Mouse (Mus musculus) kidney, embryonic 15.5 days (tissue): ENCODE results near the gene Dennd1b. TPM values are rescaled to one million over a fixed set of nuclear protein-coding genes. Genes with fewer than 3 reads are reported as not detected.

Source experiments
- ATAC-seq: fragments of 200-750 bp; cut with Nextera tagmentation; replicated peaks from 2 replicates; pipeline ENCODE4 v1.8.0; 2017; ENCODE audit warnings: moderate TSS enrichment; ENCODE audit not compliant: low FRiP score
- H3K27ac ChIP-seq: fragments of 300-500 bp; sonication (generic); 2 replicates; pipeline ENCODE4 v1.5.1; 2015; ENCODE audit warnings: mild to moderate bottlenecking, inconsistent platforms
- H3K27me3 ChIP-seq: fragments of 300-500 bp; sonication (generic); 2 replicates; pipeline ENCODE4 v1.6.1; 2015; ENCODE audit warnings: inconsistent platforms
- H3K36me3 ChIP-seq: fragments of 300-500 bp; sonication (generic); 2 replicates; pipeline ENCODE4 v1.6.1; 2015; ENCODE audit warnings: inconsistent platforms
- H3K4me1 ChIP-seq: fragments of 300-500 bp; sonication (generic); 2 replicates; pipeline ENCODE4 v1.6.1; 2015; ENCODE audit warnings: inconsistent platforms
- H3K4me2 ChIP-seq: fragments of 300-500 bp; sonication (generic); 2 replicates; pipeline ENCODE4 v1.6.1; 2015; ENCODE audit warnings: moderate library complexity, mild to moderate bottlenecking, inconsistent platforms
- H3K4me3 ChIP-seq: fragments of 300-500 bp; sonication (generic); replicated peaks from 2 replicates; pipeline ENCODE4 v1.5.1; 2015; ENCODE audit warnings: mild to moderate bottlenecking, inconsistent platforms
- H3K9ac ChIP-seq: fragments of 300-500 bp; sonication (generic); 2 replicates; pipeline ENCODE4 v1.6.1; 2015; ENCODE audit warnings: mild to moderate bottlenecking, inconsistent platforms
- H3K9me3 ChIP-seq: fragments of 300-500 bp; sonication (generic); replicated peaks from 2 replicates; pipeline ENCODE4 v1.6.1; 2016; ENCODE audit warnings: inconsistent platforms
- WGBS: fragments of 180-500 bp; shearing (Covaris S2); methylation state at CpG from one replicate; pipeline ENCODE4 v1.1.7; 2015; ENCODE audit warnings: mixed read lengths; 5-methylcytosine and 5-hydroxymethylcytosine counted together
- polyA plus RNA-seq: library from polyadenylated mRNA; unstranded; fragments of >200 nt; fragmentation: Nextera tagmentation; extraction: Ambion mirVana; gene quantifications from 2 replicates; pipeline ENCODE4 v1.2.1, GENCODE M21; 2015

The Dennd1b gene
- polyA plus RNA-seq, 1 experiment from 2014 or later = 8.2 TPM

DNA sequence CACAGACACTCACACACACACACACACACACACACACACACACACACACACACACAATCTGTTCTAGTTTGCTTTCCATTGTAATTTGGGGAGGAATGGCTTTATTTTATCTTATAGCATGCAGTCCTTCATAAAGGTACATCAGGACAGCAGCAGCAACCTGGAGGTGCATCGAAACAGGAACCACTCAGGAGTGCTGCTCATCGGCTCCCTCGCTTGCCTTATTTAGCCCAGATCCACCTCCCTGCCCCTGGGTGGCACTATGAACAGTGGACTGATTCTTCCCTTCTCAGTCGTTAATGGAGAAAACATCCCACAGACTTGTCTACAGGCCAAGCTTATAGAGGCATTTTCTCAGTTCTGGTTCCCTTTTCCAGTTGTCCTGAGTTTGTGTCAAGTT, 71.9 kb downstream of the Dennd1b start:
- no peak overlapping the region for H3K4me3 ChIP-seq
- no peak overlapping the region for H3K9ac ChIP-seq
- H3K4me1 ChIP-seq = no peaks in the 10 kb centered on the region
- H3K9me3 ChIP-seq = no peaks in the 10 kb centered on the region
- 82% methylated on average over 4 of the region's 4 CpGs for WGBS
- ATAC-seq = no peak; the same call in 1 of the 2 replicates
- no peaks in the 10 kb centered on the region for H3K36me3 ChIP-seq
- no peak overlapping the region for H3K27ac ChIP-seq
- no peak overlapping the region for H3K4me2 ChIP-seq
- H3K27me3 ChIP-seq = no peaks in the 10 kb centered on the region

DNA sequence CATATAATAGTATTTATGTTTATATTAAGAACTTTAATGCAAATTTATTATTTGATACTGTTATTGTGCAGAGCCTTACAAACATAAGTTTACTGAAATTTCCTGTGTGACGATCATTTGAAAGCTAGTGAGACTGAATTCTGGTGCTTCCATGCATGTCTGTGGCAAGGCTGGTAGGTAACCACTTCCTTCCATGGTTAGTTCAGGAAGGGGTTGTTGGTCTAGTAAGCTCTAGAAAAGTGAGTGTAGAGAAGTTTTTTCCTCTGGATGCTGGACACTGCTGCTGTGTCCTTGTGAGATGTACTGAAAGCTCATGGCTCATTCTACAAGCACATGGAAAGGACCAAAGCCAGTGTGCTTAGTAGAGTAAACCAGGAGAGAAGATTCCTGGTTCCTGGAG, 73.1 kb downstream of the Dennd1b start:
- Histone ChIP-seq H3K4me2 (no peak overlapping the region), H3K27me3 (no peaks in the 10 kb centered on the region), H3K9me3 (no peaks in the 10 kb centered on the region), H3K4me1 (no peaks in the 10 kb centered on the region), H3K4me3 (no peak overlapping the region), H3K36me3 (no peaks in the 10 kb centered on the region), H3K9ac (no peak overlapping the region), H3K27ac (no peak overlapping the region)
- ATAC-seq = no peak
- WGBS = 85% methylated on average over 1 of the region's 1 CpGs

- H3K9ac ChIP-seq = no peak overlapping the region
- H3K27ac ChIP-seq = no peak overlapping the region
- H3K4me3 ChIP-seq = no peak overlapping the region
- no peaks in the 10 kb centered on the region for H3K4me1 ChIP-seq
- WGBS = 72% methylated on average over 7 of the region's 7 CpGs
- H3K27me3 ChIP-seq = no peaks in the 10 kb centered on the region
- H3K9me3 ChIP-seq = no peaks in the 10 kb centered on the region
- H3K4me2 ChIP-seq = no peak overlapping the region
- no peaks in the 10 kb centered on the region for H3K36me3 ChIP-seq
- ATAC-seq = no peak
Observed at GRCm38 (mm10) chr1:139036768-139037507, 73.7 kb downstream of the Dennd1b start.

DNA sequence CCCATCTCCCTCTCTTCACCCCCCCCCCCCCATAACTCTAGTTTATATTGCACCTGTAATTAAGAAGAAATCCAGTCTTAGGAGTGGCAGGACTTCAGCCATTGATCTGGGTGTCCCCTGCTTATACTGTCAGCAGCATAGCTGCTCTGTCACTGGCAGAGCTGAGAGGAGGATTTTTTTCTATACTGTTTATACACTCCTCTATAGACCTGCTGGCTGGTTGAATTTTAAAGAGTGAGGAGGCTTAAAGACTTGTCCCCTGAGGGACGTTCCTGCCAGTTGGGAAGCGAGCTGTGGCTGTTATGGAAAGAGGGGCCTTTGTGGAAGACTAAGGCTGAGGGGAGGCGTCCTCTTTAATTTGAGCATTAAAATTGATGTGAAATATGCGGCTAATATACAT, 74.8 kb downstream of the Dennd1b start:
- H3K36me3 ChIP-seq = no peaks in the 10 kb centered on the region
- no peak for ATAC-seq
- WGBS = 61% methylated on average over 4 of the region's 4 CpGs
- no peaks in the 10 kb centered on the region for H3K4me1 ChIP-seq
- no peak overlapping the region for H3K27ac ChIP-seq
- no peaks in the 10 kb centered on the region for H3K27me3 ChIP-seq
- no peak overlapping the region for H3K9ac ChIP-seq
- H3K9me3 ChIP-seq = no peaks in the 10 kb centered on the region
- no peak overlapping the region for H3K4me2 ChIP-seq
- no peak overlapping the region for H3K4me3 ChIP-seq

DNA sequence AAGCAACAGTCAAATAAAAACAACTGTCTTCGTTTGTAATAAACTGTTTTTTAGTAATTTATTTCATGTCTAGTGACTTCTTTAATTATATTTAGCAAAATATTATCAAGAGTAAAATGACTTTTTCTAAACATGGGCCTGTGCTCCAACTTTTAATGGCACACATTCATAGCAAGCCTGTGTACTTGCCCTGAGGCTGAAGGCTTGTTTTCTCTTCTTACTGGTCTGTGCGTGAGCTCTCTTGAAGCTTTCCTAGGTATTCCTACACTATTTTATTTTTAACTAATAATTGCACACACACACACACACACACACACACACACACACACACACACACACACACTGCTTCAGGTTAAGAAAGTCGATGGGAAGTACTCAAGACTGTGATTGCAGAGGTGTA, 75.4 kb downstream of the Dennd1b start:
- ATAC-seq = no peak
- H3K9ac ChIP-seq = no peak overlapping the region
- 63% methylated on average over 3 of the region's 3 CpGs for WGBS

DNA sequence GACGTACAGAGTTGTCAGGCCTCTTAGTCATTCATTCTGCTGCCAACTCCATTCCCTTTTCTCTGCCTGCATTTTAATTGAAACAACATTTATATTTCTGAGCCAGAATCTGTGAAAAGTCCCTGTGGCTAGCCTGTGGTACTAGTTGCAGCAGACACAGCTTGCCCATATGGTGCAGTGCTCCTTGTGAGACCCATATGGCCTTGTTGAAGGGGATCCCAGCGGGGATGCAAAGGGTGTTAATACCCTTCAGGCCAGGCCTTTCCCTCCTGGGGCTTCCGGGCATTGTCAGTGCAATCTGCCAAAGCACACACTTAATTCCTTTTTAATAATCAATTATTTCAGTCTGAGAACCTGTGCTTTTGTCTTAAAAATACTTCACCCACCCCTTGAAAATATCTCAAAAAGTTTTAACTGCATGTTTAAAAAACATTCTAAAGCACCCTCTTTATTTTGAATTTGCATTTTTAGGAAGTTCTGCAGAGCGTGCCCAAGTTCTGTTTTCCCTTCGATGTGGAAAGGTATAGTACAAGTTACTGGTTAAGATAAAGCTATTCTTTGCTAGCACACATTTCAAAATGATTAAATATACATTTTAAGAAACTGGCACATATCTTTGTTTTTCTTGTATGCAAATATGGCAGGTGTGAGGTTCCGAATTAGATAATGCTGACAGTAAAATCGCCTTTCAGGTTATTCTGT, 76.4 kb downstream of the Dennd1b start:
- Histone ChIP-seq H3K27me3 (no peaks in the 10 kb centered on the region), H3K4me2 (no peak overlapping the region), H3K9ac (no peak overlapping the region), H3K36me3 (no peaks in the 10 kb centered on the region), H3K9me3 (no peaks in the 10 kb centered on the region), H3K4me3 (no peak overlapping the region), H3K27ac (no peak overlapping the region), H3K4me1 (no peaks in the 10 kb centered on the region)
- WGBS = 73% methylated on average over 7 of the region's 7 CpGs
- ATAC-seq = no peak

More for the DNA sequence above, 75.4 kb downstream of the Dennd1b start:
- no peaks in the 10 kb centered on the region for H3K4me1 ChIP-seq
- H3K36me3 ChIP-seq = no peaks in the 10 kb centered on the region
- no peak overlapping the region for H3K4me2 ChIP-seq
- no peak overlapping the region for H3K4me3 ChIP-seq
- H3K9me3 ChIP-seq = no peaks in the 10 kb centered on the region
- no peaks in the 10 kb centered on the region for H3K27me3 ChIP-seq
- H3K27ac ChIP-seq = no peak overlapping the region

GRCm38 (mm10) chr1:139049075-139049474, 85.8 kb downstream of the Dennd1b start:
- Histone ChIP-seq H3K4me3 (no peak overlapping the region), H3K9ac (no peak overlapping the region), H3K4me1 (no peaks in the 10 kb centered on the region), H3K36me3 (no peaks in the 10 kb centered on the region), H3K27me3 (no peaks in the 10 kb centered on the region), H3K9me3 (no peaks in the 10 kb centered on the region), H3K4me2 (no peak overlapping the region), H3K27ac (no peak overlapping the region)
- ATAC-seq = no peak
- WGBS = 48% methylated on average over 6 of the region's 6 CpGs

DNA sequence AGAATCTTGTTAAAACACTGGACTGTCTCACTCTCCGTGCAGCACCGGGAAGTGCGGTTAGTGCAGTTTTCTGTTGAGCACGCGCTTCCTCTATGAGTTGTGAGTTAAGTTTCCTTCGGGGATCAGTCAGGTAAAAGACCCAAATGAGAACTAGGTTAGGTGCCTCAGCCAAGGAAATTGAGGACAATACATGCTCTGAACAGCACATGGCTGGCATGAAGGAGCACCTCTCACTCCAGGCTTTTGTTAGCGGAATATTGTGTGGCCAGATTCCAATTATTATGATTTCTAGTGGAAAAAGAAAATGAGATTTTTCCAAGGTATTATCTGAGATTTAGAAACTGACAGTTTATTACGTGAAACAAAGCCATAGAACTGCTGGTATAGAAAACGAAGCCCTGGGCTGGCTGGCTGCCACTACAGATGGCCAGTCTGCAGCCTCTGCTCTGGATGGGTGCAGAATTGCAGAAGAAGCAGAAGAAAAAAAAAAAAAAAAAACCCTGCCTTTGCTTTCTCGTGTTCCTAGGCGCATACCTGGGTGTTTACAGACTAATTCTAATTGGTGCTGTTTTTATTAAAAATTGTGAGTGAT, 86.7 kb downstream of the Dennd1b start:
- ATAC-seq = no peak
- H3K36me3 ChIP-seq = no peaks in the 10 kb centered on the region
- no peaks in the 10 kb centered on the region for H3K9me3 ChIP-seq
- H3K4me3 ChIP-seq = no peak overlapping the region
- H3K9ac ChIP-seq = no peak overlapping the region
- no peaks in the 10 kb centered on the region for H3K27me3 ChIP-seq
- H3K4me1 ChIP-seq = no peaks in the 10 kb centered on the region
- H3K4me2 ChIP-seq = no peak overlapping the region
- no peak overlapping the region for H3K27ac ChIP-seq
- WGBS = 70% methylated on average over 11 of the region's 11 CpGs

GRCm38 (mm10) chr1:139053003-139053402, 89.8 kb downstream of the Dennd1b start:
- no peaks in the 10 kb centered on the region for H3K9me3 ChIP-seq
- H3K4me1 ChIP-seq = no peaks in the 10 kb centered on the region
- no peak overlapping the region for H3K27ac ChIP-seq
- no peak overlapping the region for H3K4me3 ChIP-seq
- no peak overlapping the region for H3K9ac ChIP-seq
- no peak overlapping the region for H3K4me2 ChIP-seq
- no peaks in the 10 kb centered on the region for H3K27me3 ChIP-seq
- H3K36me3 ChIP-seq = no peaks in the 10 kb centered on the region
- ATAC-seq = no peak

- H3K36me3 ChIP-seq = no peaks in the 10 kb centered on the region
- no peaks in the 10 kb centered on the region for H3K4me1 ChIP-seq
- no peak overlapping the region for H3K4me2 ChIP-seq
- no peak overlapping the region for H3K9ac ChIP-seq
- WGBS = 91% methylated on average over 5 of the region's 5 CpGs
- no peak overlapping the region for H3K4me3 ChIP-seq
- no peaks in the 10 kb centered on the region for H3K27me3 ChIP-seq
- ATAC-seq = no peak
- no peak overlapping the region for H3K27ac ChIP-seq
- H3K9me3 ChIP-seq = no peaks in the 10 kb centered on the region
Observed at GRCm38 (mm10) chr1:139060301-139060700, 97.1 kb downstream of the Dennd1b start.

DNA sequence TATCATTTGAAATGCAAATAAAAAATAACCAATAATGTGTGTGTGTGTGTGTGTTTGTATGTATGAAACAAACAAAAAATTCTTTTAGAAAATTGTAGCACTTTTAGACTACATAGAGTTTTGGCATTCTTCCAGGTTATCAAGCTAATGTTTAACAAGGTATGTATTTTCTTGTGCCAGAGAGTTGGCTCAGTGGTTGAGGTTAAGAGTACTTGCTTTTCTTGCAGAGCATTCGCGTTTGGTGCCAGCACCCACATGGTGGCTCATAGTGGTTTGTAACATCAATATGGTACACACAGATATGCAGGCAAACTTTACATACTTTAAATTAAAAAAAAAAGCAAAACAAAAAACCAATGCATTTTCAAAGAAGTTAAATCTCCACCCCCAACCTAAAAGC, 101.5 kb downstream of the Dennd1b start:
- no peak overlapping the region for H3K4me2 ChIP-seq
- no peak overlapping the region for H3K4me3 ChIP-seq
- no peak for ATAC-seq
- no peaks in the 10 kb centered on the region for H3K4me1 ChIP-seq
- H3K27me3 ChIP-seq = no peaks in the 10 kb centered on the region
- H3K9me3 ChIP-seq = no peaks in the 10 kb centered on the region
- H3K27ac ChIP-seq = no peak overlapping the region
- H3K36me3 ChIP-seq = no peaks in the 10 kb centered on the region
- no peak overlapping the region for H3K9ac ChIP-seq
- WGBS = 78% methylated on average over 2 of the region's 2 CpGs

DNA sequence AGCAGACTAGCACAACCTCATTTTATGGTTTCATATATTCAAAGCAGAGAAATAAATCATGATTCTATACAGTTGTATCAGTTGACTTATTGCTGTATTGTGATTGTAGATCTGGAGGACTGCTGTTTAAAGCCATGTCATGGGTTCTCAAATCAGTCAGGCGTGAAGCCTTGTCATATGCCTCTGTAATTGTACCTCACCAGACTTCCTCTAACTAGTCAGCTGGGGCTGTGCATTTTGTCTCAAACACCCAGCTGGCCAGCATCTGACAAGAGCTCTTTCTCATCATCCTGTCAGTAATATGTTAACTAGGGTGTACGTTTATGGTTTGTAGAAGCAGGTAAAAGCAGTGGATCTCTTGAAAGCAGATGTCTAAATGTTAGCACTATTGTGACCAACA, 104.0 kb downstream of the Dennd1b start:
- no peak overlapping the region for H3K4me2 ChIP-seq
- 39% methylated on average over 2 of the region's 2 CpGs for WGBS

More for the DNA sequence above, 104.0 kb downstream of the Dennd1b start:
- no peaks in the 10 kb centered on the region for H3K9me3 ChIP-seq
- H3K36me3 ChIP-seq = no peaks in the 10 kb centered on the region
- no peaks in the 10 kb centered on the region for H3K4me1 ChIP-seq
- ATAC-seq = peak; percentile 66
- no peak overlapping the region for H3K4me3 ChIP-seq
- no peak overlapping the region for H3K9ac ChIP-seq
- no peak overlapping the region for H3K27ac ChIP-seq
- no peaks in the 10 kb centered on the region for H3K27me3 ChIP-seq
